Comparison of ENCODE assay signal across 9 mouse cellular contexts in the genomic region with DNA sequence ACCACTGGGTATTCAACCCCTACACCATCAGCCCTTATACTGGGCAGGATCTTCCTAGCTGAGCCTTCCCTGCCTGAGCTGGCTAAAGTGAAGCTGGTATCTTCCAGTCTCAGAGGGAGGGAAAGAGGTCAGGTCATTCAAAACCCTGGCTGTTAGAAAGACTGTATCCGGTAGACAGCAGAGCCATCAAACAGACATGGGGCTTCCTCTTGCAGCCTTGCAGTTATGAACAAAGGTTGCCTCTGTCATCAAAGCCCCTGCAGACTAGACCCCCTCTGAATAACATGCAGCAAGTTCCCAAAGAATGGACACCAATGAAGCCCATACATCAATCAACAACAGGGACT.
A peak's percentile ranks its signal among the peaks of the same experiment; 100 is the strongest.
DNase-seq lines count a peak whose midpoint lies in the region; ATAC-seq and TF ChIP-seq lines count a peak whose summit lies in the region.
"Had no signal": no experiment of that assay in that cellular context is flagged by ENCODE, and none has a peak within 500 bp of the region (broad histone marks: within the 10 kb centered on the region; RNA-seq: fewer than 3 reads in every experiment).

No protein-coding gene starts in this region.

- peak overlapping the region; percentile 82 to 87 for H3K27ac ChIP-seq in heart, embryonic 14.5 days (replicated peaks in 1 of 2; ENCODE audit: control insufficient read depth in 1 of 2, insufficient read depth in 1 of 2, low read depth in 2 of 2, low read length in 2 of 2)
- H3K27ac ChIP-seq in midbrain, embryonic 10.5 days (replicated peaks): peak overlapping the region; percentile 38
- no peak overlapping the region for H3K27ac ChIP-seq in midbrain, embryonic 13.5 days
- peak overlapping the region; percentile 44; the same call in 1 of the 2 replicates for H3K27ac ChIP-seq in embryonic facial prominence, embryonic 13.5 days
- H3K27ac ChIP-seq: liver, embryonic 14.5 days had no signal

- H3K4me2 ChIP-seq in heart, embryonic 14.5 days (ENCODE audit: low read length): no peak overlapping the region
- H3K4me2 ChIP-seq in midbrain, embryonic 13.5 days (replicated peaks): no peak overlapping the region
- no peak overlapping the region for H3K4me2 ChIP-seq in embryonic facial prominence, embryonic 13.5 days
- peak overlapping the region; percentile 54 for H3K4me2 ChIP-seq in myocyte (ENCODE audit: low read depth)

- peaks cover 27 to 33% of the 10 kb centered on the region in 2 experiments for H3K4me1 ChIP-seq in heart, embryonic 14.5 days (ENCODE audit: control insufficient read depth in 2 of 2, insufficient read depth in 2 of 2, low read length in 2 of 2)
- peaks cover 45% of the 10 kb centered on the region for H3K4me1 ChIP-seq in midbrain, embryonic 10.5 days
- peaks cover 11% of the 10 kb centered on the region for H3K4me1 ChIP-seq in midbrain, embryonic 13.5 days (replicated peaks)
- H3K4me1 ChIP-seq in embryonic facial prominence, embryonic 13.5 days: peaks cover 23% of the 10 kb centered on the region

- 46% methylated on average over 1 of the region's 1 CpGs for WGBS in heart, embryonic 14.5 days
- 72% methylated on average over 1 of the region's 1 CpGs for WGBS in midbrain, embryonic 10.5 days
- 81% methylated on average over 1 of the region's 1 CpGs for WGBS in midbrain, embryonic 13.5 days
- 35% methylated on average over 1 of the region's 1 CpGs for WGBS in embryonic facial prominence, embryonic 13.5 days

- H3K4me3 ChIP-seq in heart, embryonic 14.5 days (ENCODE audit: control insufficient read depth in 1 of 2, insufficient read depth in 1 of 2, low read depth in 1 of 2, low read length in 2 of 2): no peak overlapping the region
- H3K4me3 ChIP-seq in midbrain, embryonic 10.5 days: no peak overlapping the region
- H3K4me3 ChIP-seq in midbrain, embryonic 13.5 days (replicated peaks): no peak overlapping the region
- no peak overlapping the region for H3K4me3 ChIP-seq in embryonic facial prominence, embryonic 13.5 days
- H3K4me3 ChIP-seq in myocyte: no peak overlapping the region

- no peaks in the 10 kb centered on the region for H3K27me3 ChIP-seq in heart, embryonic 14.5 days (ENCODE audit: control insufficient read depth, insufficient read depth, low read length)
- no peaks in the 10 kb centered on the region for H3K27me3 ChIP-seq in midbrain, embryonic 10.5 days (ENCODE audit: low read depth, poor library complexity, severe bottlenecking)
- no peaks in the 10 kb centered on the region for H3K27me3 ChIP-seq in midbrain, embryonic 13.5 days
- no peaks in the 10 kb centered on the region for H3K27me3 ChIP-seq in embryonic facial prominence, embryonic 13.5 days
- H3K27me3 ChIP-seq in myocyte (ENCODE audit: control insufficient read depth, insufficient read depth, insufficient read length): no peaks in the 10 kb centered on the region

- no peak overlapping the region for H3ac ChIP-seq in myocyte (ENCODE audit: control insufficient read depth, insufficient read length)

- DNase-seq in heart, postnatal 36 days: no peak
- no peak for DNase-seq in midbrain, embryonic 10.5 days (ENCODE audit: low spot score)
- no peak for DNase-seq in frontal cortex, postnatal 36 days (ENCODE audit: low spot score in 2 of 2)
- no peak for DNase-seq in frontal cortex, postnatal 14 days (ENCODE audit: low spot score in 2 of 2)

- TF ChIP-seq POLR2A in myocyte (IDR thresholded peaks at IDR 0.05; ENCODE audit: insufficient read length, low read depth): no peak

- H3K9ac ChIP-seq in heart, embryonic 14.5 days (ENCODE audit: low read length): peak overlapping the region; percentile 2; the same call in 1 of the 2 replicates
- no peak overlapping the region for H3K9ac ChIP-seq in midbrain, embryonic 13.5 days (replicated peaks)
- no peak overlapping the region for H3K9ac ChIP-seq in embryonic facial prominence, embryonic 13.5 days
- H3K9ac ChIP-seq: liver, embryonic 14.5 days had no signal

- H3K36me3 ChIP-seq in heart, embryonic 14.5 days (ENCODE audit: control insufficient read depth, insufficient read depth, low read length): no peaks in the 10 kb centered on the region
- H3K36me3 ChIP-seq in midbrain, embryonic 10.5 days: no peaks in the 10 kb centered on the region
- no peaks in the 10 kb centered on the region for H3K36me3 ChIP-seq in midbrain, embryonic 13.5 days
- no peaks in the 10 kb centered on the region for H3K36me3 ChIP-seq in embryonic facial prominence, embryonic 13.5 days
- H3K36me3 ChIP-seq in myocyte (ENCODE audit: control insufficient read depth, insufficient read depth): no peaks in the 10 kb centered on the region

- no peak for ATAC-seq in heart, embryonic 14.5 days (ENCODE audit: insufficient number of reproducible peaks, insufficient read depth, low FRiP score, low read depth)
- ATAC-seq in midbrain, embryonic 13.5 days: no peak
- ATAC-seq in embryonic facial prominence, embryonic 13.5 days (ENCODE audit: insufficient number of reproducible peaks, insufficient read depth, low FRiP score, low TSS enrichment, low read depth): no peak; the same call in 1 of the 2 replicates

- H3K79me2 ChIP-seq in myocyte (ENCODE audit: control insufficient read depth, insufficient read depth): no peaks in the 10 kb centered on the region

- intact Hi-C loops in heart, postnatal 36 days (cut with DNase I): loop anchor here (2.0 kb wide), 1 partner anchor 25 kb away; no protein-coding TSS in a partner anchor

- no peaks in the 10 kb centered on the region for H3K9me3 ChIP-seq in heart, embryonic 14.5 days (ENCODE audit: control insufficient read depth, low read length)
- H3K9me3 ChIP-seq in midbrain, embryonic 10.5 days (replicated peaks): no peaks in the 10 kb centered on the region
- no peaks in the 10 kb centered on the region for H3K9me3 ChIP-seq in midbrain, embryonic 13.5 days
- H3K9me3 ChIP-seq in embryonic facial prominence, embryonic 13.5 days: no peaks in the 10 kb centered on the region

TF ChIP-seq in myocyte, 11 proteins besides CTCF, POLR2A, EP300 and RAD21:
- no peak for TF ChIP-seq MYOD1 (IDR thresholded peaks at IDR 0.05; ENCODE audit: control insufficient read depth in 1 of 3, insufficient read length in 2 of 3, low read depth in 2 of 3)
